Mouse (Mus musculus) layer of hippocampus, adult 2 months (tissue): ENCODE data around the gene Fbxl7. TPM values are rescaled to one million over a fixed set of nuclear protein-coding genes. Genes with fewer than 3 reads are reported as not detected.

Experiments
- DNase-seq, 2 experiments: peaks; one replicate each; pipeline ENCODE4 v3.0.0; 2022; ENCODE audit warnings: low spot score in 2 of 2
- H3K27ac ChIP-seq: fragments of 200-600 bp; 2 replicates; pipeline ENCODE4 v1.8.1; 2022
- H3K4me3 ChIP-seq: fragments of 200-600 bp; 2 replicates; pipeline ENCODE4 v1.8.1; 2022; ENCODE audit warnings: mild to moderate bottlenecking
- CTCF ChIP-seq: fragments of 200-600 bp; conservative IDR thresholded peaks from 2 replicates; pipeline ENCODE4 v1.8.1; 2022; ENCODE audit warnings: antibody characterized with exemption, mild to moderate bottlenecking, moderate library complexity
- total RNA-seq, 2 experiments: library from RNA; stranded (reverse); gene quantifications; 2 replicates each; pipeline ENCODE4 v1.2.3; 2021

Fbxl7 gene
- total RNA-seq, 2 experiments from 2014 or later = 7.0 to 9.0 TPM

- Histone ChIP-seq H3K27ac (no peak overlapping the region), H3K4me3 (no peak overlapping the region)
- no peak for DNase-seq
- no peak for TF ChIP-seq CTCF
Measured at GRCm38 (mm10) chr15:26867521-26867920, 27.9 kb downstream of the Fbxl7 start.

GRCm38 (mm10) chr15:26862173-26862572, 33.2 kb downstream of the Fbxl7 start:
- no peak for DNase-seq
- H3K27ac ChIP-seq = no peak overlapping the region
- no peak overlapping the region for H3K4me3 ChIP-seq
- no peak for TF ChIP-seq CTCF

GRCm38 (mm10) chr15:26849626-26850025, 45.8 kb downstream of the Fbxl7 start:
- no peak for DNase-seq
- Histone ChIP-seq H3K4me3 (no peak overlapping the region), H3K27ac (no peak overlapping the region)
- TF ChIP-seq CTCF = 0 out of 2 replicates have a peak, but pooled peaks have one; percentile 13

GRCm38 (mm10) chr15:26842216-26842615, 53.2 kb downstream of the Fbxl7 start:
- Histone ChIP-seq H3K27ac (no peak overlapping the region), H3K4me3 (no peak overlapping the region)
- no peak for DNase-seq
- TF ChIP-seq CTCF = no peak

- H3K27ac ChIP-seq = peak overlapping the region; percentile 58
- H3K4me3 ChIP-seq = no peak overlapping the region
- DNase-seq = peak; percentile 30 to 56
- no peak for TF ChIP-seq CTCF
Measured at GRCm38 (mm10) chr15:26838386-26838785, 57.0 kb downstream of the Fbxl7 start.

GRCm38 (mm10) chr15:26837200-26837599, 58.2 kb downstream of the Fbxl7 start:
- DNase-seq = no peak
- no peak overlapping the region for H3K4me3 ChIP-seq
- no peak overlapping the region for H3K27ac ChIP-seq
- TF ChIP-seq CTCF = no peak

GRCm38 (mm10) chr15:26834415-26834814, 61.0 kb downstream of the Fbxl7 start:
- H3K4me3 ChIP-seq = no peak overlapping the region
- no peak for TF ChIP-seq CTCF
- H3K27ac ChIP-seq = no peak overlapping the region
- DNase-seq = no peak

- DNase-seq = no peak
- Histone ChIP-seq H3K4me3 (no peak overlapping the region), H3K27ac (no peak overlapping the region)
- no peak for TF ChIP-seq CTCF
Measured at GRCm38 (mm10) chr15:26831141-26831540, 64.2 kb downstream of the Fbxl7 start.

GRCm38 (mm10) chr15:26816931-26817330, 78.4 kb downstream of the Fbxl7 start:
- no peak overlapping the region for H3K27ac ChIP-seq
- H3K4me3 ChIP-seq = no peak overlapping the region
- no peak for TF ChIP-seq CTCF
- DNase-seq = no peak

- no peak for DNase-seq
- TF ChIP-seq CTCF = no peak
- no peak overlapping the region for H3K27ac ChIP-seq
- no peak overlapping the region for H3K4me3 ChIP-seq
Measured at GRCm38 (mm10) chr15:26812856-26813255, 82.5 kb downstream of the Fbxl7 start.

GRCm38 (mm10) chr15:26809569-26809968, 85.8 kb downstream of the Fbxl7 start:
- no peak for TF ChIP-seq CTCF
- no peak for DNase-seq
- Histone ChIP-seq H3K4me3 (no peak overlapping the region), H3K27ac (no peak overlapping the region)

GRCm38 (mm10) chr15:26804046-26804445, 91.3 kb downstream of the Fbxl7 start:
- H3K27ac ChIP-seq = no peak overlapping the region
- DNase-seq = no peak
- no peak overlapping the region for H3K4me3 ChIP-seq
- TF ChIP-seq CTCF = no peak

GRCm38 (mm10) chr15:26799457-26800021, 95.8 kb downstream of the Fbxl7 start:
- H3K4me3 ChIP-seq = no peak overlapping the region
- H3K27ac ChIP-seq = no peak overlapping the region
- TF ChIP-seq CTCF = no peak
- DNase-seq = no peak

GRCm38 (mm10) chr15:26795937-26796336, 99.4 kb downstream of the Fbxl7 start:
- Histone ChIP-seq H3K4me3 (no peak overlapping the region), H3K27ac (peak overlapping the region; percentile 59)
- no peak for TF ChIP-seq CTCF
- no peak for DNase-seq
